Mouse (Mus musculus) CH12.LX (cell line): ENCODE results near the gene D630003M21Rik. TPM values are rescaled to one million over a fixed set of nuclear protein-coding genes. Genes with fewer than 3 reads are reported as not detected.

Source experiments
- DNase-seq: peaks from one replicate; pipeline ENCODE4 v3.0.0-alpha.2; 2013; ENCODE audit errors: extremely low read depth
- H3K27ac ChIP-seq: 2 replicates; pipeline ENCODE4 v1.5.1; 2012; ENCODE audit warnings: low read depth, mild to moderate bottlenecking, control low read depth, moderate library complexity; ENCODE audit not compliant: insufficient read depth
- H3K27me3 ChIP-seq: replicated peaks from 2 replicates; pipeline ENCODE3; 2012; ENCODE audit warnings: inconsistent platforms
- H3K36me3 ChIP-seq, 2 experiments: replicated peaks in 1 of 2; 2 replicates each; pipeline versions ENCODE3 to v1.6.1; 2012; ENCODE audit warnings: inconsistent platforms in 1 of 2, low read length in 1 of 2, mild to moderate bottlenecking in 1 of 2, mixed read lengths in 1 of 2, moderate library complexity in 1 of 2; ENCODE audit not compliant: control insufficient read depth in 1 of 2, insufficient read depth in 1 of 2
- H3K4me1 ChIP-seq, 2 experiments: 2 replicates each; pipeline ENCODE4 v1.6.1; 2012; ENCODE audit warnings: inconsistent platforms in 1 of 2, moderate library complexity in 1 of 2; ENCODE audit not compliant: insufficient read depth in 2 of 2, control insufficient read depth in 1 of 2
- H3K4me2 ChIP-seq: 2 replicates; pipeline ENCODE4 v1.6.1; 2012; ENCODE audit warnings: low read depth, mild to moderate bottlenecking, control low read depth; ENCODE audit not compliant: poor library complexity, insufficient read depth, severe bottlenecking
- H3K4me3 ChIP-seq, 3 experiments: fragments of 150-350 bp in 1 of 3; sonication (generic) in 1 of 3; replicated peaks in 1 of 3; 2 replicates each; pipeline versions ENCODE3 to v1.5.1; 2011 to 2012; ENCODE audit warnings: low read depth in 2 of 3, low read length in 2 of 3, mild to moderate bottlenecking in 2 of 3, moderate library complexity in 2 of 3, control low read depth in 1 of 3, improper control_type of control experiment in 1 of 3, inconsistent platforms in 1 of 3, mixed read lengths in 1 of 3; ENCODE audit not compliant: poor library complexity in 1 of 3
- H3K79me2 ChIP-seq: replicated peaks from 2 replicates; pipeline ENCODE4 v1.6.1; 2012; ENCODE audit warnings: mild to moderate bottlenecking, moderate library complexity; ENCODE audit not compliant: control insufficient read depth, poor library complexity, insufficient read depth, severe bottlenecking; ENCODE audit errors: extremely low read depth
- H3K9ac ChIP-seq: 2 replicates; pipeline ENCODE4 v1.6.1; 2012; ENCODE audit warnings: low read depth, mild to moderate bottlenecking, control low read depth, moderate library complexity; ENCODE audit not compliant: insufficient read depth
- H3K9me3 ChIP-seq: replicated peaks from 2 replicates; pipeline ENCODE3; 2012; ENCODE audit warnings: low read length, inconsistent platforms, mixed read lengths
- BHLHE40 ChIP-seq: IDR thresholded peaks from 2 replicates; pipeline ENCODE4 v1.6.1; 2011; ENCODE audit warnings: mild to moderate bottlenecking, low read depth, low read length, improper control_type of control experiment
- CHD1 ChIP-seq: IDR thresholded peaks from 2 replicates; pipeline ENCODE4 v1.6.1; 2012; ENCODE audit warnings: low read depth, low read length, improper control_type of control experiment, inconsistent platforms
- CTCF ChIP-seq, 2 experiments: IDR thresholded peaks in 1 of 2; conservative IDR thresholded peaks in 1 of 2; 2 replicates each; pipeline ENCODE4 v1.5.1; 2011 to 2012; ENCODE audit warnings: low read depth in 2 of 2, low read length in 2 of 2, improper control_type of control experiment in 1 of 2, inconsistent platforms in 1 of 2, mild to moderate bottlenecking in 1 of 2, moderate library complexity in 1 of 2
- E2F4 ChIP-seq: IDR thresholded peaks from 2 replicates; pipeline ENCODE4 v1.6.1; 2011; ENCODE audit warnings: low read depth, low read length, improper control_type of control experiment; ENCODE audit not compliant: insufficient replicate concordance
- ELF1 ChIP-seq: IDR thresholded peaks from 2 replicates; pipeline ENCODE4 v1.6.1; 2014; ENCODE audit warnings: low read depth, mild to moderate bottlenecking, inconsistent platforms, low read length, improper control_type of control experiment
- EP300 ChIP-seq: IDR thresholded peaks from 2 replicates; pipeline ENCODE4 v1.6.1; 2011; ENCODE audit warnings: low read length, improper control_type of control experiment
- ETS1 ChIP-seq: conservative IDR thresholded peaks from 2 replicates; pipeline ENCODE4 v1.6.1; 2012; ENCODE audit warnings: low read depth, mild to moderate bottlenecking, inconsistent platforms, low read length, improper control_type of control experiment, moderate library complexity
- GABPA ChIP-seq: IDR thresholded peaks from 2 replicates; pipeline ENCODE4 v1.6.1; 2012; ENCODE audit warnings: low read depth, low read length, improper control_type of control experiment, inconsistent platforms; ENCODE audit not compliant: insufficient replicate concordance
- HCFC1 ChIP-seq: IDR thresholded peaks from 2 replicates; pipeline ENCODE4 v1.6.1; 2012; ENCODE audit warnings: low read depth, mild to moderate bottlenecking, inconsistent platforms, low read length, improper control_type of control experiment
- IRF4 ChIP-seq: IDR thresholded peaks from 2 replicates; pipeline ENCODE4 v1.6.1; 2014; ENCODE audit warnings: low read depth, mild to moderate bottlenecking, inconsistent platforms, low read length, improper control_type of control experiment
- JUN ChIP-seq: IDR thresholded peaks from 2 replicates; pipeline ENCODE4 v1.6.1; 2011; ENCODE audit warnings: low read depth, mild to moderate bottlenecking, low read length, improper control_type of control experiment, moderate library complexity; ENCODE audit not compliant: insufficient read depth
- JUND ChIP-seq: conservative IDR thresholded peaks from 2 replicates; pipeline ENCODE4 v1.6.1; 2011; ENCODE audit warnings: low read depth, low read length, improper control_type of control experiment
- KAT2A ChIP-seq: IDR thresholded peaks from 2 replicates; pipeline ENCODE4 v1.6.1; 2012; ENCODE audit warnings: low read length, improper control_type of control experiment, inconsistent platforms; ENCODE audit not compliant: insufficient replicate concordance
- MAFK ChIP-seq: IDR thresholded peaks from 2 replicates; pipeline ENCODE4 v1.6.1; 2011; ENCODE audit warnings: low read length, improper control_type of control experiment; ENCODE audit not compliant: insufficient replicate concordance
- MAZ ChIP-seq: IDR thresholded peaks from 2 replicates; pipeline ENCODE4 v1.6.1; 2012; ENCODE audit warnings: low read depth, mild to moderate bottlenecking, inconsistent platforms, low read length, improper control_type of control experiment, moderate library complexity
- MEF2A ChIP-seq: IDR thresholded peaks from 2 replicates; pipeline ENCODE4 v1.6.1; 2014; ENCODE audit warnings: low read depth, mild to moderate bottlenecking, inconsistent platforms, low read length, improper control_type of control experiment, borderline replicate concordance
- MXI1 ChIP-seq: IDR thresholded peaks from 2 replicates; pipeline ENCODE4 v1.6.1; 2011; ENCODE audit warnings: mild to moderate bottlenecking, low read depth, low read length, improper control_type of control experiment
- MYC ChIP-seq: IDR thresholded peaks from 2 replicates; pipeline ENCODE4 v1.6.1; 2011; ENCODE audit warnings: low read depth, mild to moderate bottlenecking, improper control_type of control experiment, low read length
- NRF1 ChIP-seq: IDR thresholded peaks from 2 replicates; pipeline ENCODE4 v1.6.1; 2014; ENCODE audit warnings: low read depth, mild to moderate bottlenecking, inconsistent platforms, low read length, improper control_type of control experiment, moderate library complexity
- PAX5 ChIP-seq: IDR thresholded peaks from 2 replicates; pipeline ENCODE4 v1.6.1; 2012; ENCODE audit warnings: low read length, inconsistent platforms, mixed read lengths
- POLR2A ChIP-seq: IDR thresholded peaks from 2 replicates; pipeline ENCODE4 v1.6.1; 2011; ENCODE audit warnings: low read depth, mild to moderate bottlenecking, improper control_type of control experiment, low read length
- POLR2AphosphoS2 ChIP-seq: IDR thresholded peaks from 2 replicates; pipeline ENCODE4 v1.6.1; 2011; ENCODE audit warnings: low read depth, low read length, improper control_type of control experiment
- RAD21 ChIP-seq: IDR thresholded peaks from 2 replicates; pipeline ENCODE4 v1.6.1; 2011; ENCODE audit warnings: low read depth, mild to moderate bottlenecking, low read length, improper control_type of control experiment, moderate library complexity
- RCOR1 ChIP-seq: conservative IDR thresholded peaks from 2 replicates; pipeline ENCODE4 v1.6.1; 2012; ENCODE audit warnings: low read depth, mild to moderate bottlenecking, inconsistent platforms, low read length, improper control_type of control experiment
- SIN3A ChIP-seq: IDR thresholded peaks from 2 replicates; pipeline ENCODE4 v1.6.1; 2012; ENCODE audit warnings: low read length, improper control_type of control experiment, inconsistent platforms
- SMC3 ChIP-seq: IDR thresholded peaks from 2 replicates; pipeline ENCODE4 v1.6.1; 2011; ENCODE audit warnings: low read depth, low read length, improper control_type of control experiment
- TBP ChIP-seq: conservative IDR thresholded peaks from 2 replicates; pipeline ENCODE4 v1.6.1; 2011; ENCODE audit warnings: low read depth, low read length, improper control_type of control experiment
- TCF12 ChIP-seq: IDR thresholded peaks from 2 replicates; pipeline ENCODE4 v1.6.1; 2014; ENCODE audit warnings: low read depth, mild to moderate bottlenecking, inconsistent platforms, low read length, improper control_type of control experiment
- UBTF ChIP-seq: IDR thresholded peaks from 2 replicates; pipeline ENCODE4 v1.6.1; 2012; ENCODE audit warnings: low read depth, mild to moderate bottlenecking, inconsistent platforms, low read length, improper control_type of control experiment, moderate library complexity
- USF1 ChIP-seq: IDR thresholded peaks from 2 replicates; pipeline ENCODE4 v1.6.1; 2014; ENCODE audit warnings: low read depth, mild to moderate bottlenecking, inconsistent platforms, low read length, improper control_type of control experiment
- ZC3H11A ChIP-seq: IDR thresholded peaks from 2 replicates; pipeline ENCODE4 v1.6.1; 2012; ENCODE audit warnings: low read depth, mild to moderate bottlenecking, inconsistent platforms, low read length, improper control_type of control experiment
- ZKSCAN1 ChIP-seq: IDR thresholded peaks from 2 replicates; pipeline ENCODE4 v1.6.1; 2012; ENCODE audit warnings: low read depth, inconsistent platforms, low read length, improper control_type of control experiment, borderline replicate concordance
- ZMIZ1 ChIP-seq: IDR thresholded peaks from 2 replicates; pipeline ENCODE4 v1.6.1; 2012; ENCODE audit warnings: low read depth, mild to moderate bottlenecking, inconsistent platforms, low read length, improper control_type of control experiment
- dilution Hi-C: fragments of 300-500 bp; cut with MboI; formaldehyde crosslinking; loops from 2 replicates; pipeline ENCODE4 v1.14.3; 2020; ENCODE audit warnings: low sequenced_read_pairs; ENCODE audit not compliant: extremely low pct_unique_long_range_greater_than_20kb, extremely low pct_ligation_motif_present
- in situ Hi-C: fragments of 300-500 bp; cut with MboI; formaldehyde crosslinking; loops from 3 replicates; pipeline ENCODE4 v1.14.3; 2019; ENCODE audit warnings: low sequenced_read_pairs, low pct_ligation_motif_present, low pct_unique_long_range_greater_than_20kb, mixed read lengths
- polyA plus RNA-seq: library from polyadenylated mRNA; unstranded; fragments of >175 nt; gene quantifications from 2 replicates; pipeline ENCODE4 v1.2.1, GENCODE M21; 2012; ENCODE audit warnings: low read depth; ENCODE audit not compliant: insufficient read length
- total RNA-seq, 2 experiments: library from RNA; depleted of rRNA; stranded (reverse); fragments of 300-350 nt in 1 of 2; fragments of >200 nt in 1 of 2; gene quantifications; 2 replicates each; pipeline ENCODE4 v1.2.3; 2012 to 2014

Gene D630003M21Rik
- total and polyA plus RNA-seq, 3 experiments = 0.23 to 1.4 (median 0.93) TPM

- no peaks in the 10 kb centered on the region for H3K36me3 ChIP-seq
- DNase-seq = peak; percentile 90
- peak overlapping the region; percentile 79 for H3K4me2 ChIP-seq
- peak overlapping the region in 1 of 3 experiments; percentile 43 for H3K4me3 ChIP-seq
- dilution Hi-C loops (no loop called here), in situ Hi-C loops (loop anchor here (5.0 kb wide), 1 partner anchor 41 kb away; no protein-coding TSS in a partner anchor)
- H3K9ac ChIP-seq = no peak overlapping the region
- no peak overlapping the region for H3K27ac ChIP-seq
- TF ChIP-seq GABPA (no peak), CHD1 (no peak), ZC3H11A (no peak; the same call in 1 of the 2 replicates), POLR2A (no peak), KAT2A (no peak), TCF12 (no peak), MXI1 (no peak), TBP (no peak), SIN3A (no peak), CTCF (conservative IDR thresholded peaks at IDR 0.05 in 1 of 2, IDR thresholded peaks at IDR 0.05 in 1 of 2; ENCODE audit: low read depth in 2 of 2, low read length in 2 of 2) (peak; percentile 56 to 85), E2F4 (no peak), RAD21 (peak; percentile 55), SMC3 (peak; percentile 87), HCFC1 (no peak), POLR2AphosphoS2 (no peak), UBTF (no peak), USF1 (no peak), PAX5 (no peak), MAFK (no peak), NRF1 (no peak), IRF4 (peak; percentile 34; the same call in 1 of the 2 replicates), MYC (no peak), EP300 (no peak), MAZ (no peak), ZMIZ1 (no peak), JUN (no peak), RCOR1 (no peak), BHLHE40 (peak; percentile 50), JUND (no peak), ZKSCAN1 (no peak), MEF2A (no peak), ELF1 (no peak), ETS1 (no peak)
- H3K9me3 ChIP-seq = no peaks in the 10 kb centered on the region
- H3K27me3 ChIP-seq = peaks cover 1% of the 10 kb centered on the region
- H3K79me2 ChIP-seq = no peaks in the 10 kb centered on the region
- peaks cover 7 to 60% of the 10 kb centered on the region in 2 experiments for H3K4me1 ChIP-seq
Measured at GRCm38 (mm10) chr2:158258781-158259180, 29.8 kb upstream of the D630003M21Rik start.
